Mouse (Mus musculus) kidney, postnatal 0 days (tissue): ENCODE measurements around the gene Trim30b. TPM values are rescaled to one million over a fixed set of nuclear protein-coding genes. Genes with fewer than 3 reads are reported as not detected.
A peak's percentile ranks its signal among the peaks of the same experiment; 100 is the strongest.
"Not testable (repeated sequence)": the region's sequence is repeated elsewhere in the genome, so short reads cannot be mapped to it uniquely, and the experiment has no call there.

Experiments used
- ATAC-seq: fragments of 200-750 bp; cut with Nextera tagmentation; replicated peaks from 2 replicates; pipeline ENCODE4 v1.8.0; 2017; ENCODE audit warnings: low read depth, moderate number of reproducible peaks, moderate TSS enrichment, moderate library complexity; ENCODE audit not compliant: low FRiP score
- DNase-seq: peaks from one replicate; pipeline ENCODE4 v3.0.0-alpha.2; 2016; ENCODE audit warnings: low spot score
- H3K27ac ChIP-seq: fragments of 300-500 bp; sonication (generic); 2 replicates; pipeline ENCODE4 v1.5.1; 2014; ENCODE audit warnings: mild to moderate bottlenecking
- H3K27me3 ChIP-seq: fragments of 300-500 bp; sonication (generic); 2 replicates; pipeline ENCODE4 v1.6.1; 2014; ENCODE audit warnings: low read length, mixed read lengths; ENCODE audit not compliant: insufficient read depth
- H3K36me3 ChIP-seq: fragments of 300-500 bp; sonication (generic); 2 replicates; pipeline ENCODE4 v1.6.1; 2014; ENCODE audit warnings: low read length, mixed read lengths; ENCODE audit not compliant: insufficient read depth
- H3K4me1 ChIP-seq: fragments of 300-500 bp; sonication (generic); replicated peaks from 2 replicates; pipeline ENCODE4 v1.6.1; 2014; ENCODE audit warnings: antibody characterized with exemption, low read length, mixed read lengths; ENCODE audit not compliant: insufficient read depth
- H3K4me2 ChIP-seq: fragments of 300-500 bp; sonication (generic); 2 replicates; pipeline ENCODE4 v1.6.1; 2014; ENCODE audit warnings: mild to moderate bottlenecking, low read length, moderate library complexity, mixed read lengths
- H3K4me3 ChIP-seq: fragments of 300-500 bp; sonication (generic); replicated peaks from 2 replicates; pipeline ENCODE4 v1.5.1; 2014; ENCODE audit warnings: low read depth, low read length
- H3K9ac ChIP-seq: fragments of 300-500 bp; sonication (generic); 2 replicates; pipeline ENCODE4 v1.6.1; 2014; ENCODE audit warnings: low read depth, low read length
- H3K9me3 ChIP-seq: fragments of 300-500 bp; sonication (generic); replicated peaks from 2 replicates; pipeline ENCODE4 v1.6.1; 2016; ENCODE audit warnings: low read length, inconsistent platforms, mixed read lengths
- CTCF ChIP-seq: IDR thresholded peaks from 2 replicates; pipeline ENCODE4 v1.5.1; 2016; ENCODE audit warnings: antibody characterized with exemption, low read depth, mild to moderate bottlenecking, moderate library complexity
- WGBS: fragments of 180-500 bp; shearing (Covaris S2); extraction: QIAGEN DNeasy Blood & Tissue Kit; methylation state at CpG from one replicate; pipeline ENCODE4 v1.1.7; 2014; 5-methylcytosine and 5-hydroxymethylcytosine counted together
- polyA plus RNA-seq: library from polyadenylated mRNA; unstranded; fragments of >200 nt; fragmentation: Nextera tagmentation; extraction: Ambion mirVana; gene quantifications from 2 replicates; pipeline ENCODE4 v1.2.1, GENCODE M21; 2015

Trim30b gene
- polyA plus RNA-seq, 1 experiment from 2014 or later = 0.25 TPM

DNA sequence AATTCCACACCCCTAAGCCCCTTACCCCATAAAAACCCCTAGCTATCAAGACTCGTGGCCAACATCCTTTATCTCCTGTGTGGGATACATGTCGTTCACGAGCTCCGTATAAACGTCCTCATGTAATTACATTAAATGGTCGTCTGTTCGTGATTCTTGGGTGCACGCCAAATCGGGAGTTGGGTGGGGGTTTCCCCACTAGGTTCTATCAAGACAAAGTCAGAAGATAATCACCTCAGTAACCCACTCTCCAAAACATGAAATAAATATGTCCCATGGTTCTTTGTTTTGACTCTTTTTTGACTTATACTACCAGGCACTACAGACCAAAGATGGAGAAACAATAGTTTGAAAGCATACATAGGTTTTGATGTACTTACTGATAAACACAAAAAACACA, 47.7 kb downstream of the Trim30b start:
- H3K4me1 ChIP-seq = no peaks in the 10 kb centered on the region
- DNase-seq (no peak), ATAC-seq (no peak)
- H3K4me2 ChIP-seq = no peak overlapping the region
- no peak overlapping the region for H3K4me3 ChIP-seq
- no peak overlapping the region for H3K27ac ChIP-seq
- 71% methylated on average over 9 of the region's 9 CpGs for WGBS
- no peaks in the 10 kb centered on the region for H3K36me3 ChIP-seq
- no peaks in the 10 kb centered on the region for H3K9me3 ChIP-seq
- no peak for TF ChIP-seq CTCF
- no peaks in the 10 kb centered on the region for H3K27me3 ChIP-seq
- H3K9ac ChIP-seq = no peak overlapping the region

DNA sequence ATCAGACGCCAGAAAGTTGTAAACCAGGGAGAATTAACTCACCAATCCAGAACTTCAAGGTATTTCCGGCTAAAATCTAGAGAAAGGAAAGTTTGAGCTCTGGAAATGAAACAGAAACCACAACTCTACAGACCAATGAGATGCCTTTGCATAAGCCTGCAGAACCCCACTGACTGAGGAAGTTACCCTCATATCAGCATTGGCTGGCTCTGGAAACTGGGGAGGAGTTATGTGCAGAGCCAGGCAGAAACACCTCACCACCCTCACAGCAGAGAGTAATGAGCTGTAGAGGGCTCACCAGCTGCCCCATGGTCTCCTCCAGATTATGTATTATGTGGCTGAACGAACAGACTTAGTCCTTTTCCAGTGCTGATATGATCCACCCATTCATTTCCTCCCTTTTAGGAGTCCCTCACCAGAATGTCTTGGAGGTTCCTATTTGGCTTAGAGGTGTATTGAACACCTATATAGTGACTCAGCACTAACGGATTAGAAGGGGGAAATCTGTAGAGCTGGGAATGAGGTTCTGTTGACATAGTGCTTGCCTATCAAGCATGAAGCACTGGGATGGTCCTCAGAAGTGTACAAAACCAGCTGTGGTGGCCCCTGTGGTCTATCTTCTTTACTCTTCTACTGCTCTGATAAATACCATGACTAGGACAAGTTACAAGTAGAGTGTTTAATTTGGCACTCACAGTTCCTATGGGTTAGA, 54.2 kb downstream of the Trim30b start, which contains the start of gene Trim12a:
TSS of gene Trim12a (minus strand) at position 98 of the 712 bp plus-strand sequence.
- whole genome bisulfite sequencing = 21% methylated on average over 4 of the region's 4 CpGs
- Histone ChIP-seq H3K4me3 (peak within 1 kb of the TSS; percentile 44), H3K9ac (peak within 1 kb of the TSS; percentile 44; the same call in 1 of the 2 replicates), H3K4me2 (peak within 1 kb of the TSS; percentile 52), H3K27ac (peak within 1 kb of the TSS; percentile 55)
- H3K9me3 ChIP-seq, H3K4me1 ChIP-seq, H3K27me3 ChIP-seq, DNase-seq, H3K36me3 ChIP-seq: not testable (repeated sequence)
- ATAC-seq = peak; percentile 93

DNA sequence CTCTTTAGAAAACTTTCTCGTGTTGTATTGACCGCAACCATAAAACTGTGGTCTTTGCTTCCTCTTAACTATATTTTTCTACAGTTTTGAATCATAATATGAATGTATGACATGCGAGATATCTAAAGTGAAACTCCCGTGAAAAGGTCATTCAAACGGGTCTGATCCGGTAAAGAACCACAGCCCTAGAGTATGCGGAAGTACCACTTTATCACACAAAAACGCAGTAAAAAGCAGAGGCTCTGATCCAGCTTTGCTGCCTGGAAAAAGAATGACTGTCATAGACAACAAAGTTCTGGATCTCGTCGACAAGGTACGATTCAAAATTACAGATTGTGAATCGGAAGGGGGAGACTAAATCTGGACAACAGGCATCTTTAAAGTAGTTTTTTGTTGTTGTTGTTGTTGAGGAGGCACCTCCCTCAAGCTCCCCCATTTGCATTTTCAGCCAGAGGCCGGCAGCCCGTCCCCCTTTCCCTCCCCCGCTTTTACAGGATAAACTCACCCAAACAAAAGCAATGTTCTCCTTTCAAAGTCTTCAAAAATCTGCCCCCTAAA, 54.8 kb downstream of the Trim30b start:
- Histone ChIP-seq H3K9me3 (no peaks in the 10 kb centered on the region), H3K4me3 (peak overlapping the region; percentile 44), H3K36me3 (no peaks in the 10 kb centered on the region), H3K27me3 (no peaks in the 10 kb centered on the region), H3K9ac (peak overlapping the region; percentile 44; the same call in 1 of the 2 replicates), H3K4me2 (peak overlapping the region; percentile 52), H3K4me1 (no peaks in the 10 kb centered on the region), H3K27ac (peak overlapping the region; percentile 55)
- ATAC-seq (0 out of 2 replicates have a peak, but pooled peaks have one; percentile 43), DNase-seq (peak; percentile 43)
- TF ChIP-seq CTCF = no peak
- whole genome bisulfite sequencing = 10% methylated on average over 15 of the region's 15 CpGs

Other genes starting within 250 kb of the Trim30b start
- not detected in 2 replicates for gene Ubqln5, start 240.1 kb downstream of the Trim30b start, polyA plus RNA-seq
- not detected in 2 replicates for gene Olfr643, start 232.5 kb downstream of the Trim30b start, polyA plus RNA-seq
- gene Ubqln3, start 226.6 kb downstream of the Trim30b start, polyA plus RNA-seq = not detected in 2 replicates
- gene Ubqlnl, start 219.3 kb downstream of the Trim30b start, polyA plus RNA-seq = not detected in 2 replicates
- gene Olfm5, start 205.1 kb downstream of the Trim30b start, polyA plus RNA-seq = not detected in 2 replicates
- gene Olfr648, start 186.5 kb downstream of the Trim30b start, polyA plus RNA-seq = 0.05 and 0.06 TPM in 2 replicates
- not detected in 2 replicates for gene Olfr649, start 173.9 kb downstream of the Trim30b start, polyA plus RNA-seq
- 0.64 and 0.79 TPM in 2 replicates for gene Trim6, start 151.1 kb downstream of the Trim30b start, polyA plus RNA-seq
- gene Trim34a, start 125.4 kb downstream of the Trim30b start, polyA plus RNA-seq = 3.1 and 4.1 TPM in 2 replicates
- 0.43 and 0.48 TPM in 2 replicates for gene Trim5, start 81.8 kb downstream of the Trim30b start, polyA plus RNA-seq
- 8.6 and 8.8 TPM in 2 replicates for gene Trim12a, start 54.4 kb downstream of the Trim30b start, polyA plus RNA-seq
- gene Trim34b, start 40.4 kb downstream of the Trim30b start, polyA plus RNA-seq = 0.12 TPM in 1 of 2 replicates, not detected in the other
- gene Trim12c, start 16.5 kb downstream of the Trim30b start, polyA plus RNA-seq = 2.2 TPM in 2 replicates
- gene Trim30c, start 31.0 kb upstream of the Trim30b start, polyA plus RNA-seq = 0.10 and 0.13 TPM in 2 replicates
- gene Trim30a, start 95.3 kb upstream of the Trim30b start, polyA plus RNA-seq = 3.7 and 4.5 TPM in 2 replicates
- 0.78 and 1.2 TPM in 2 replicates for gene Trim30d, start 138.0 kb upstream of the Trim30b start, polyA plus RNA-seq
- gene Olfr651, start 180.2 kb upstream of the Trim30b start, polyA plus RNA-seq = not detected in 2 replicates
- gene Olfr652, start 191.0 kb upstream of the Trim30b start, polyA plus RNA-seq = not detected in 2 replicates
- not detected in 2 replicates for gene Olfr653, start 207.4 kb upstream of the Trim30b start, polyA plus RNA-seq
- gene Olfr654, start 217.1 kb upstream of the Trim30b start, polyA plus RNA-seq = not detected in 2 replicates
- gene Olfr655, start 231.9 kb upstream of the Trim30b start, polyA plus RNA-seq = not detected in 2 replicates
- gene Olfr656, start 244.1 kb upstream of the Trim30b start, polyA plus RNA-seq = not detected in 2 replicates